Mouse (Mus musculus) thymus, postnatal 0 days (tissue): Measurements from ENCODE around the gene Nhlrc2. TPM values are rescaled to one million over a fixed set of nuclear protein-coding genes. Genes with fewer than 3 reads are reported as not detected.
"Not testable (repeated sequence)": the region's sequence is repeated elsewhere in the genome, so short reads cannot be mapped to it uniquely, and the experiment has no call there.

Source experiments
- DNase-seq: peaks from one replicate; pipeline ENCODE4 v3.0.0-alpha.2; 2015; ENCODE audit warnings: low spot score
- polyA plus RNA-seq: library from polyadenylated mRNA; unstranded; fragments of >200 nt; fragmentation: Nextera tagmentation; extraction: Ambion mirVana; gene quantifications from 2 replicates; pipeline ENCODE4 v1.2.1, GENCODE M21; 2015

Gene Nhlrc2
- 12.6 and 13.2 TPM in 2 replicates for polyA plus RNA-seq

- DNase-seq, result peak; percentile 77
Observed at GRCm38 (mm10) chr19:56548230-56549032, at the start of gene Nhlrc2. Gene Nhlrc2, plus strand, starts transcription at chr19:56548261.

GRCm38 (mm10) chr19:56503069-56503468 lies 45.0 kb upstream of the Nhlrc2 start:
- DNase-seq, result not testable (repeated sequence)

GRCm38 (mm10) chr19:56503525-56503924 lies 44.5 kb upstream of the Nhlrc2 start:
- DNase-seq, result not testable (repeated sequence)

- DNase-seq, result not testable (repeated sequence)
Observed at GRCm38 (mm10) chr19:56511207-56511606, 36.9 kb upstream of the Nhlrc2 start.

GRCm38 (mm10) chr19:56513527-56513926 lies 34.5 kb upstream of the Nhlrc2 start:
- DNase-seq, result not testable (repeated sequence)

- not testable (repeated sequence) for DNase-seq
Observed at GRCm38 (mm10) chr19:56519408-56519807, 28.7 kb upstream of the Nhlrc2 start.

GRCm38 (mm10) chr19:56530529-56530928 lies 17.5 kb upstream of the Nhlrc2 start:
- not testable (repeated sequence) for DNase-seq

- no peak for DNase-seq
Observed at GRCm38 (mm10) chr19:56531251-56531650, 16.8 kb upstream of the Nhlrc2 start.

- DNase-seq, result no peak
Observed at GRCm38 (mm10) chr19:56533291-56534071, 14.6 kb upstream of the Nhlrc2 start.

GRCm38 (mm10) chr19:56534337-56534736 lies 13.7 kb upstream of the Nhlrc2 start:
- DNase-seq, result no peak

GRCm38 (mm10) chr19:56535064-56535463 lies 13.0 kb upstream of the Nhlrc2 start:
- DNase-seq, result no peak

- DNase-seq, result no peak
Observed at GRCm38 (mm10) chr19:56535765-56536164, 12.3 kb upstream of the Nhlrc2 start.

- no peak for DNase-seq
Observed at GRCm38 (mm10) chr19:56543320-56543719, 4.7 kb upstream of the Nhlrc2 start.

- no peak for DNase-seq
Observed at GRCm38 (mm10) chr19:56544681-56545388, 3.2 kb upstream of the Nhlrc2 start.

- no peak for DNase-seq
Observed at GRCm38 (mm10) chr19:56546031-56546430, 2.0 kb upstream of the Nhlrc2 start.

- peak; percentile 77 for DNase-seq
Observed at GRCm38 (mm10) chr19:56547456-56548229, 418 bp upstream of the Nhlrc2 start, which contains the start of gene Dclre1a. Gene Dclre1a, minus strand, starts transcription at chr19:56548222.

- no peak for DNase-seq
Observed at GRCm38 (mm10) chr19:56549033-56549680, 1.1 kb downstream of the Nhlrc2 start.

- no peak for DNase-seq
Observed at GRCm38 (mm10) chr19:56553177-56553576, 5.1 kb downstream of the Nhlrc2 start.

GRCm38 (mm10) chr19:56555972-56556371 lies 7.9 kb downstream of the Nhlrc2 start:
- DNase-seq, result no peak
